Mouse (Mus musculus) lung, postnatal 0 days (tissue): ENCODE measurements around the gene Zer1.

ENCODE experiments used
- CTCF ChIP-seq: IDR thresholded peaks from 2 replicates; pipeline ENCODE4 v1.5.1; 2016; ENCODE audit warnings: antibody characterized with exemption, mild to moderate bottlenecking
- EP300 ChIP-seq: IDR thresholded peaks from 2 replicates; pipeline ENCODE4 v1.6.1; 2016; ENCODE audit warnings: antibody characterized with exemption, mild to moderate bottlenecking, control low read depth

GRCm38 (mm10) chr2:30078349-30078712, 46.1 kb downstream of the Zer1 start:
- TF ChIP-seq CTCF: no peak
- peak; percentile 70 for TF ChIP-seq EP300
